Mouse (Mus musculus): ENCODE measurements around the gene Zbtb20.

The Zbtb20 gene

DNA sequence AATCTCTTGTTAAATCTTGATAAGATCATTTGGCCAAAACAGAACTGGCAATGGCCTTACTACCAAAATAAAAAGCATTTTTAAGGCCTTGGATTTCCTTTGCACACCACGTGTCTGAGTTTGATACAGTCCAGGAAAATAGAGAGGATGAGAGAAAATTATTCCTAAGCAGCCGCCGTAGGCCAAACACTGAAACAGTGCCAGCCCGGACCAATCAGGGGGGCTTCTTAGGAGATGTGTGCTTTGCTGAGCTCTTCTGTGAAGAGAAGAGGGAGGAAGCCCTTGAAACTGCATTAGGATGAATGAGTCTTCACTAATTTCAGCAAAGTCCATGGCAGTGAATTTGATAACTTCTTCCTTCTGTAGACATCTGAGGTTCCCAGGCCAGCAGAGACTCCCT is 635.9 kb downstream of the Zbtb20 start:
- DNase-seq (ENCODE audit: low read depth, low spot score) = no peak

- DNase-seq (ENCODE audit: low read depth, low spot score) = no peak
Measured at GRCm38 (mm10) chr16:43513933-43514332, 638.3 kb downstream of the Zbtb20 start.

- DNase-seq (ENCODE audit: low read depth, low spot score) = peak; percentile 75
Measured at GRCm38 (mm10) chr16:43515538-43515937, 639.9 kb downstream of the Zbtb20 start.

- peak; percentile 14 for DNase-seq (ENCODE audit: low read depth, low spot score)
Measured at GRCm38 (mm10) chr16:43520274-43520673, 644.6 kb downstream of the Zbtb20 start.

- no peak for DNase-seq (ENCODE audit: low read depth, low spot score)
Measured at GRCm38 (mm10) chr16:43522482-43522881, 646.8 kb downstream of the Zbtb20 start.

DNA sequence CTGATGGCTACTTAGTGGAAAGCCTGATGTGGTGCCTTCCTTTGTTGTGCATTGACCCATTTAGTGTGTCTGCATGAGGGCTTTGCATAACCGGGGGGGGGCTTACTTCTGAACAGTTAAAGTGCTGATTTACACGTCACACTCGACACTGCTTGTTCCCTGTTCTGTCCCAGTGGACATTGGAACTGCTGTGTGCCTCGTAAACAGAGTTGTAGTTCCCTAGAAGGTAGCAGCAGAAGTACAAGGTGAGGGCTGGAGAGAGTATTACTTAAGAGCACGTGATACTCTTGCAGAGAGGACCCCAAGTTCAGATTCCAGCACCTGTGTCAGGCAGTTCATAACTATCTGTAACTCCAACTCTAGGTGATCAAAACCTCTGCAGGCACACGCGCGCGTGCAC is 648.5 kb downstream of the Zbtb20 start:
- no peak for DNase-seq (ENCODE audit: low read depth, low spot score)

- no peak for DNase-seq (ENCODE audit: low read depth, low spot score)
Measured at GRCm38 (mm10) chr16:43525624-43526023, 649.9 kb downstream of the Zbtb20 start.

DNA sequence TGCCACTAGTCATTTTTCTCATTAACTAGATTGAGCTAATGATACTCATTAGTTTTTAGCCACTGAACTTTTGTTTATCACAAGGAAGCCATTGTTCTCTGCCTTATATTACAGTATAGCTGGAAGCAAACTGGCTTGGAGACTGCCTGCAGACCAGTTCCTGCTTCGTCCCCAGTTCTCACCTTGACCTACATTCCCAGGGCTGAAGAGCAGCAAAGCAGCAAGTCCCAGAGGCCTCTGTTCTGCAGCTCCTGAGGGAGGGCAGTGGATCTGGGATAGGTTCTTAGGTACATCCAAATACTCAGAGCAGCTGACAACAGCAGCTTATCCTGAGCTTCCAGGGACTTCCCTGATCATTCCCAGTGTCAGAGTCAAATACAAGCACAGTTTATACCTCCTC is 652.6 kb downstream of the Zbtb20 start:
- DNase-seq (ENCODE audit: low read depth, low spot score) = no peak

GRCm38 (mm10) chr16:43531328-43531727 is 655.6 kb downstream of the Zbtb20 start:
- DNase-seq (ENCODE audit: low read depth, low spot score) = no peak

DNA sequence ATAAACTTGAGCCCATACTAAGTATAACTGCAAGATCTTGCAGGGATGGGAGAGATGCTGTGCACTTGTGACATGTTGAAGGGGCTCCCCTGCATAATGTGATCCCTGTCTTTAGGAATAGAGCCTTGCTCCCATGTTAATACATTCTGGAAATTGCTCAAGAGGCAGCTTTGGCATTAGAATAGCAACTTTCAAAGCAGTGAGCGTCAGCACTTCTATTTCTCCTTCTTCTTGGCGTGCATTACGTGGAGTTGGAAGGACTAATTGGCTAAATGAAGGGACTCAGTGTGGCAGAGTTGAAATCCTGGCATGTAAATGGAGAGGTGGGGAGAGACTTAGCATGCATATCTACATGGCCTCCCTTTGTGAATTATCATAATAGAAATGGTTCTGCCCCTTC is 658.4 kb downstream of the Zbtb20 start:
- DNase-seq (ENCODE audit: low read depth, low spot score) = no peak

GRCm38 (mm10) chr16:43535912-43536311 is 660.2 kb downstream of the Zbtb20 start:
- DNase-seq (ENCODE audit: low read depth, low spot score) = no peak

DNA sequence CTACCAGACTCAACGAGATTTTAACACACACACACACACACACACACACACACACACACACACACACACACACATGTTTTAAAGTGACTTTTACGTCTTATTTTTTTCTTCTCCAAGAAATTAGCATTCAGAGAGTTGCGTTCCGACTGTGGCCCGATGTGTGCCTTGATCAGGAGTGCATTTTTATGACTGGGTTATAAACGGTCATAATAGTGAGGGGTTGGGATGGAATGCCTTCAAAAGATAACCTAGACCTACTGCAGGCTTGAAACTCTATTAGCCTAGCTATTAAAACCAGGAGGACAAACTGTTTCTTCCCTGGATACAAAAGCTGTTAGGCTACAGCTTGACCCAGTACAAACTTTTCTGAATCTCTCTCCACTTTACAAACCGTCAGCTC is 661.5 kb downstream of the Zbtb20 start:
- DNase-seq (ENCODE audit: low read depth, low spot score) = no peak

DNA sequence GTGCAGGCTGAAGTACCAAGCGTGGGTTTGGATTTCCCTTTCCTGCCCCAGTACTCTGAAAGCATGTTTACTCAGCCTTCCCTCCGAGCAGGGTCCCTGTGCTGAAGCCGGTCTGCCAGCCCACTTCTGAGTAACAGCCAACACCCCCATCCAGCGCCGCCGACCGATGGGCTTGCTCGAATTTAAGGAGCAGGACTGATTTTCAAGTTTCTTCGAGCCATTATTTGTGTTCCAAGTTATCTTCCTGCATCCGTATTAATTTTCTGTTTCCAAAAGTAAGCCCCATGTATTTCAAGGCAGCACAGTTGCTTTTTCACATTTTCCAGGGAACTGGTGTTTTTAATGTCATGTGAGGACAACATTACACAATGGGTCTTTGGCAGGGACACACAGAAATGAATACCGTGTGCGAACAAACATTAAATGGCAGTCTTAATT is 664.0 kb downstream of the Zbtb20 start:
- no peak for DNase-seq (ENCODE audit: low read depth, low spot score)

DNA sequence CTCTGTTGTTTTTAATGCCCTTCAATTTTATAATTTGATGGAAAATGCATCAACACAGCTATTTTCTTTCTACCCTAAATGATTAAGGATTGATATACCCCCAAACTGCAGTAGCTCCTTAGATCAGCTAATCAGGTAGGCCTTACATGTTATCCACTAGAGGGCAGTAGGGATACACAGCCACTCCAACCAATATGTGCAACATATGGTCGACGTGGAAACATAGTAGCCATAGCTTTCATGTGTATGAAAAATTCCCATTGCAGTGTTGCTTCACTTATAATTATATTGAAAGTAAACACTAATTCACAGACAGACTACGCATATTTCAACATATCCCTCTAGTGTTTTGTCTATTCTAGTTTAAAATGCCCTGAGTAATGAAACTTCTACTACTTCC is 664.4 kb downstream of the Zbtb20 start:
- DNase-seq (ENCODE audit: low read depth, low spot score) = peak; percentile 70

DNA sequence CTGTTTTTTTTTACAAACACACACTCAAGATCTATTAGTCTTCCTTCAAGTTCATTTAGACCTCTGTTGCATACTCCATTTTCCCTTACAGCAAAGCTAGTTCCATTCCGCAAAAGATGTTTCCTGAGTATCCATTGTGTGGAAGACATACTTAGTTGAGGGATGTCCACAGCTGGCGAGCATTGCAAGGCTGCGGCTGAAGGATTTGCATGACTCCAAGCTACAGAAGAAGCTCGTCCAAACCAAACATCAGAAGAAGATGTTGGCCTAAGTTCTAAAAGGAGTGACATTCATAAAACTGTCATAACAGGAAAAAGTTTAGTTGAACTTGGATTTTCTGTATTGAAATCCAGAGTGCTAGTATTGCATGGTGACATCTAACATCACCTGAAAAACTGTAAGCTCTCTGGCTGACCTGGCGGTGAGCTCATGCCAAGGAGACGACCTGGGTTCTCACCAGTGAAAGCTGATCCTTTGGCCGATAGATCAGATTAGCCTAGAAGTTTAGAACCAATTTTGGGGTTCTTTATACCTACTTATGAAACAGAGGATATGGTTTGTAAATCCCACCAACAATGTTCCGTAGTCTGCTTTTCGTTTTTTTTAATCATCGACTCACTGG is 665.0 kb downstream of the Zbtb20 start:
- no peak for DNase-seq (ENCODE audit: low read depth, low spot score)

DNA sequence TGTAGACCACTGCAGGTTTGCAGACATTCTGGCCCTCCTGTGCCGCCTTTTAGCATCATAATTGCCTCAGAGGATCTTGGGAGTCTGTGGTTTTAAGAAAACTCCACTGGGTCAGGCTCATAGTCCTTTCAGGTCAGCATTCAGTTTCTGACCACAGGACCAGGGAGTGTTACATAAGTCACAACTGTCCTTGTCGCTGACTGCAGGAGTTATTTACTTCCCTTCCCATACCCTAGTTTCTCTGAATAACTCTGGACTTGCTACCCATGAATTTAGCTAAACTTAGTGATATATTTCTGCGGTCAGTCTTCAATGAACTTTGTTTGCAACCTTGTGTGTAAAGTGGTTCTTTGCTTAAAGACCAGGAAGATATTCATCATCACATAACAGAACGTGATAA is 669.6 kb downstream of the Zbtb20 start:
- DNase-seq (ENCODE audit: low read depth, low spot score) = no peak

DNA sequence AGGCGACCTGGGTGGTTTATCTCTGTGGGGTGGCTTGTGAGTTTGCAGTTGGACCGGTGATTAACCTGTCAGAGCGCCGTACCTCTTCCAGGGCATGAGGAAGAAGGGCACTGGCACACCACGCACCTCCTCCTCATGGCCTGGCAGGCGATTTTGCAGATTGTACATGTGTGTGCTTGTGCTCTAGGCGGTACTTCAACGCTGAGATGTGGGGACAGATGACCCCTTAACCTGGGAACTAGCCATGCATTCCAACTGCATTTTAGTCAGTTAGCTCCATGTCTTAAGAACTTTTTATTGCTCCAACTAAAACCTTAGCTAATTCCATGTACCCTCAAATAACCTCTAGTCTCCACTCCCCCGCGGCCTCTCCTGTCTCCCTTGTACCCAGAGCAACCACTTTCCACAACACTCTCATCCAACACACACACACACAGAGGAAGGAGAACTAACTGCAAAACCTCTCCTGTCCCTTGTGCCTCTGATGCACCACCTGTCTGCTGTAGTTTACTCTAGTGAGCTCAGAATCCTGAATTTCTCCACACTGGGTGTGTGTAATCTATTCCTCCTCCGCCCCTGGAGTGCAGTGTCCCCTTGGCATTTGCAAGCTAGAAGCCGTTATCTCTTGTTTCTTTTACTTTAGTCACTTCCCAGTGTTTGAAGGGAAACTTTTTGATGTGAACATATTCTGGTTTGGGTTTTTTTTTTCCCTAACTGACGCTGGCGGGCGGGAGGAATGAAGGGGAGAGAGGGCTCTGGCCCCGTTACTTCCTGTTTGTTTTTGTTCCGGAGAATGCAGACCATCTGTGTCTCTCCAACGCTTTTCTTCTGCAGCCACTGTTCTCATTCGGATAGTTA is 671.9 kb downstream of the Zbtb20 start:
- no peak for DNase-seq (ENCODE audit: low read depth, low spot score)

GRCm38 (mm10) chr16:43548774-43549173 is 673.1 kb downstream of the Zbtb20 start:
- DNase-seq (ENCODE audit: low read depth, low spot score) = no peak

DNA sequence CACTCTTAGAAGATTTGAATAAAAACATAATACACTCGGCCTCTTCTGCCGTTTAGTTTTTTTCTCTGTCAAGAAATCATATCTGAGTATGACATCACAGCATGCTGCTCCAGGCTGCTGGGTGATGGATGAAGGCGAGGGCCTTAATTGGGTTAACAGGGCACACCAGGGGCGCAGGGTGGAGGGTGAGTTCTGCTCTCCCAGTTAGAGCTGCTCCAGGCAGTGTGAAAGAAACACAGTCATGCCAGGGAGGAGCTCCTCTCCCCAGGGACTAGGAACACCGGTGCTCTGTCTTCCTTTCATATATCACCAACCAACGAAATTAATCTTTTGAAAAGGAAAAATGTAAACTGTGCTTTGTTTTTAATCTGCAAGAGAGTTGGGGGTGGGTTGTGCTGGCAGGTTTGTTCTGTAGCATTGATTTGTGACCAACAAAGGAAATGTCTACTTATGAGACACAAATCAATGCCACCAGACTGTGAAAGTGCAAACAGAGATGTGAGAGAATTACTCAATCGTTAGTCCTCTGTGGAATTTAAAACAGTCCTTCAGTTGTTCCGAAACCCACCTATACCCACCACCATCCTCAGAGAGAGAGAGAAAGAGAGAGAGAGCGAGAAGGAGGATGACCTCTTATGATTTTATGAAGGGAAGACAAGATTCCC is 673.9 kb downstream of the Zbtb20 start:
- DNase-seq (ENCODE audit: low read depth, low spot score) = no peak

DNA sequence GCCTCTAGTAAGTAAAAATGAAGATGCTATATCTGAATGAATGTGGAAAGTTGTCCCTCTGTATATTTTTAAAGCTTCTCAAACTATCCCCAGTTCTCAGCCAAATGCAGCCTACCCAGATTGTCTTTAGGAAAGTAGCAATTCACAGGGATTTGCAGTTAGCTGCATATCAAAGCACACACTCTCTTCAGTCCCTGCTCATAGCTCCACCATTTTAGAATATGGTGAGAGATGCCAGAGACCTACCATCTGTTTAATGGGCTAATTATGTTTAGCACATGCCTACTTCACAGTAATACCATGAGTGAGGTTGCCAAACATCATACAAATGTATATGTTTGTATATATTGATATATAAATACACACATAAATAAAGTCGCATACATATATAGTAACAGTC is 676.8 kb downstream of the Zbtb20 start:
- no peak for DNase-seq (ENCODE audit: low read depth, low spot score)

DNA sequence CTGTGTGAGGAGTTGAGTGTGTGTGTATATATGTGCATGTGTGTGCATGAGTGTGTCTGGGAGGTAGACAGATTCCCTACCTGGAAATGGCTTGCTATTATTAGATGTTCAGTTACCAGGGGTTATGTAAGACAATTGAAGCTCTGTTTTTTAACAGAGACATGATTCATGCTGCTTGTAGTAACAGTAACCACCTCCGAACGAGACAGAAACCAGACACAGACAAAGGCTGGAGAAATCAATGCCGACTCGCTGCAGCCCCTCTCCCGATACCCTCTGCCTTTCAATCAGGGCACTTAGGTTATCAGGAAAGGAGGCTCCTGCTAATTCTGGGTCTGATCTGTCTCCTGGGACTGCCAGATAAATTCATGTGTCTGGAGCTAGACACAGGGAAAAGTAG is 681.7 kb downstream of the Zbtb20 start:
- no peak for DNase-seq (ENCODE audit: low read depth, low spot score)

- no peak for DNase-seq (ENCODE audit: low read depth, low spot score)
Measured at GRCm38 (mm10) chr16:43561330-43561729, 685.6 kb downstream of the Zbtb20 start.

DNA sequence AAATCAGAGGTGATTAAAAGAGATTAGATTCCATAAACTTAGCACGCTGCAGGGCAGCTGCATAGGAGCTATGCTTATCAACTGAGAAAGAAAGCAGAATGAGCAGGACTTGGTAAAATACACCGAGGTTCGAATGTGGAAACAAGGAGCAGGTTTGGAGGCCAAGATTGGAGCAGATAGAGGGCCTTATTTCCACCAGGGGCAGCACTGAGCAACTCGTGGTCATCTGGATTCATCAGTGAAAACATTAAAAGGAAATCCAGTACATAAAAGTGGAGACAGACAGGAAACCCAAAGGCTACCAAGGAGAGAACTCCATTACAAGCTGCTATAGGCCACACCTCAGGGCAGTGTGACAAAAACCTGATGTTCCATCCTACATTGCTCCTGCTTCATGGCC is 686.3 kb downstream of the Zbtb20 start:
- DNase-seq (ENCODE audit: low read depth, low spot score) = peak; percentile 41

Measured in 3T3-L1 (cell line).